Mouse (Mus musculus): ENCODE data around the gene Ccser2. TPM values are rescaled to one million over a fixed set of nuclear protein-coding genes. Genes with fewer than 3 reads are reported as not detected.

The Ccser2 gene
- polyA plus RNA-seq, 1 experiment from 2014 or later = 59.8 TPM

- Histone ChIP-seq H3K9me3 (replicated peaks) (no peaks in the 10 kb centered on the region), H3K4me3 (no peak overlapping the region), H3K27me3 (no peaks in the 10 kb centered on the region), H3K4me2 (no peak overlapping the region), H3K4me1 (replicated peaks) (peaks cover 7% of the 10 kb centered on the region), H3K9ac (no peak overlapping the region), H3K27ac (no peak overlapping the region), H3K36me3 (no peaks in the 10 kb centered on the region)
- no peak for ATAC-seq (replicated peaks; ENCODE audit: insufficient number of reproducible peaks, insufficient read depth, low FRiP score, low read depth)
- 72% methylated on average over 4 of the region's 4 CpGs for WGBS
Measured at GRCm38 (mm10) chr14:36971211-36971610, 2.6 kb upstream of the Ccser2 start.

DNA sequence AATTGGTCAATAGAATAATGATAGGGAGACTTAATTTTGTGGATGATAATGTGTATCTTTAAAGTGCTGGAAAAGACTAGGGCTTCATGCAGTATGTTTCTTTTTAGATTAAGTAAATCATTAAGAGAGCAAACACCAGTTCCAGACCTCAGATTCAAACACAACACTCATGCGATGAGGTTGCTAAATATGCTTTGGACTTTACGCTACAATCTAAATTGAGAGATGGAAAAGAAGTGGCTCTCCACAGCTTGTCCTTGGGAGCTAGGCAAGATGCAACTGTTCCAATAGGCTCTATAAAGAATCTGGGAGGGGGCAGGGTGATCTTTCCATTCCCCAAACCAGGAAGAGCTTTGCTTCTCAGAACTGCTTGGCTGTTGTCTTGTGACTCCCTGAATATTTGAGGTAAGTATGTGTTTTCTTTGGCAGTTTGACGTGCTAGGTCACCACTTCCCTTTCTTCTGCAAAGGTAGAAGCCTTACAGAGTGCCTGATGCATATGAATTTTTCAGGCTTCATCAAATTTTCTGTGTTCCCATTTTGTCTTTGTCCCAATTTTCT is 1.4 kb upstream of the Ccser2 start:
- 83% methylated on average over 3 of the region's 3 CpGs for WGBS
- Histone ChIP-seq H3K4me2 (no peak overlapping the region), H3K9me3 (replicated peaks) (no peaks in the 10 kb centered on the region), H3K27me3 (no peaks in the 10 kb centered on the region), H3K9ac (no peak overlapping the region), H3K4me1 (replicated peaks) (peaks cover 9% of the 10 kb centered on the region), H3K27ac (no peak overlapping the region), H3K4me3 (no peak overlapping the region), H3K36me3 (no peaks in the 10 kb centered on the region)
- no peak for ATAC-seq (replicated peaks; ENCODE audit: insufficient number of reproducible peaks, insufficient read depth, low FRiP score, low read depth)

GRCm38 (mm10) chr14:36968076-36968627 is 425 bp downstream of the Ccser2 start:
- Histone ChIP-seq H3K4me2 (peak overlapping the region; percentile 57), H3K27ac (peak overlapping the region; percentile 90), H3K36me3 (no peaks in the 10 kb centered on the region), H3K4me1 (replicated peaks) (peaks cover 9% of the 10 kb centered on the region), H3K9me3 (replicated peaks) (no peaks in the 10 kb centered on the region), H3K27me3 (no peaks in the 10 kb centered on the region), H3K4me3 (peak overlapping the region; percentile 89), H3K9ac (peak overlapping the region; percentile 94)
- peak; percentile 70 for ATAC-seq (replicated peaks; ENCODE audit: insufficient number of reproducible peaks, insufficient read depth, low FRiP score, low read depth)
- WGBS = under 1% methylated on average over 49 of the region's 49 CpGs

DNA sequence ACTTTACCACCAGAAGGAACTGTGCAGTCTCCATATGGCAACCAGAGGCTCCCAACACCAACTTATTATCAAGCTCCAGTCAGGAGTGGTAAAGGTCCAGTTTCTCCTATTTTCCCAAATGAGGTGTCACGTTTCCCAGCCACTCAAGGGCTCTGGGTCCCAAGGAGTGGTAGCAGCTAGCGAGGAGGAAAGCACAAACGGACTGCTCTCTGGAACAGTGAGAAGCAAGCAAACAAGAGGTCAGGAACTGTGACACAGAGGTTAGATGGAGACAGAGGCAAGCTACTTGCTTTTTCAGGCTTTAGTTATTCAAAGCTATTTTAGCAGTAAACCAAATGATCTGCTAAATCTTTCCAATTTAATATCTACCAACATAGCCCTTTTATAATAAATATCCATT is 3.2 kb downstream of the Ccser2 start:
- Histone ChIP-seq H3K4me3 (no peak overlapping the region), H3K9ac (no peak overlapping the region), H3K27me3 (no peaks in the 10 kb centered on the region), H3K27ac (no peak overlapping the region), H3K4me2 (no peak overlapping the region), H3K36me3 (no peaks in the 10 kb centered on the region), H3K9me3 (replicated peaks) (no peaks in the 10 kb centered on the region), H3K4me1 (replicated peaks) (peaks cover 9% of the 10 kb centered on the region)
- ATAC-seq (replicated peaks; ENCODE audit: insufficient number of reproducible peaks, insufficient read depth, low FRiP score, low read depth) = no peak
- 57% methylated on average over 3 of the region's 3 CpGs for WGBS

DNA sequence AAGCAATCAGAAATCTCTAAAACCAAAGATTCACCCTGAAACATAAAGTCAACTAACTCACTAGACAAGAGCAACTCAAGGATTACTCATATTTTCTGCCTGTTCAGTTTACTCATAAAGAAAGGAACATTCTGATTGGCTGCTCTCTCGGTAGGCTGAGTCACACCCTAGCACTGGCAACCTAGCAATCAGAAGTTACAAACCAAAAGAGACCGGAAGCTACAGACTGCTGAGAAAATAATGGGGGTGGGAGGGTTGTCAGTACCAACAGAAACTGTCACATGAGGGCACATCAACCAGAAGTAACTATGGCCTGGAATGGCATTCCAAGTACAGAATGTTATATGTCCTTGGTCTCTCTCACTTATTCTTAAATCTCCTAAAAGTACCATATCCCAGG is 6.1 kb downstream of the Ccser2 start:
- H3K4me3 ChIP-seq = no peak overlapping the region
- no peak overlapping the region for H3K27ac ChIP-seq
- peaks cover 3% of the 10 kb centered on the region; the same call in 1 of the 2 replicates for H3K4me1 ChIP-seq (replicated peaks)
- no peaks in the 10 kb centered on the region for H3K36me3 ChIP-seq
- H3K9me3 ChIP-seq (replicated peaks) = no peaks in the 10 kb centered on the region
- H3K4me2 ChIP-seq = no peak overlapping the region
- no peaks in the 10 kb centered on the region for H3K27me3 ChIP-seq
- 84% methylated on average over 2 of the region's 2 CpGs for WGBS
- ATAC-seq (replicated peaks; ENCODE audit: insufficient number of reproducible peaks, insufficient read depth, low FRiP score, low read depth) = no peak
- no peak overlapping the region for H3K9ac ChIP-seq

GRCm38 (mm10) chr14:36957719-36958118 is 10.9 kb downstream of the Ccser2 start:
- Histone ChIP-seq H3K36me3 (no peaks in the 10 kb centered on the region), H3K9ac (no peak overlapping the region), H3K27me3 (no peaks in the 10 kb centered on the region), H3K4me3 (no peak overlapping the region), H3K4me2 (no peak overlapping the region), H3K27ac (no peak overlapping the region), H3K9me3 (replicated peaks) (no peaks in the 10 kb centered on the region), H3K4me1 (replicated peaks) (peaks cover 2% of the 10 kb centered on the region)
- 85% methylated on average over 6 of the region's 6 CpGs for WGBS
- no peak for ATAC-seq (replicated peaks; ENCODE audit: insufficient number of reproducible peaks, insufficient read depth, low FRiP score, low read depth)

GRCm38 (mm10) chr14:36957261-36957660 is 11.3 kb downstream of the Ccser2 start:
- no peaks in the 10 kb centered on the region for H3K9me3 ChIP-seq (replicated peaks)
- no peak overlapping the region for H3K4me3 ChIP-seq
- no peak overlapping the region for H3K27ac ChIP-seq
- peaks cover 6% of the 10 kb centered on the region for H3K4me1 ChIP-seq (replicated peaks)
- H3K36me3 ChIP-seq = no peaks in the 10 kb centered on the region
- no peaks in the 10 kb centered on the region for H3K27me3 ChIP-seq
- H3K4me2 ChIP-seq = no peak overlapping the region
- H3K9ac ChIP-seq = no peak overlapping the region
- ATAC-seq (replicated peaks; ENCODE audit: insufficient number of reproducible peaks, insufficient read depth, low FRiP score, low read depth) = no peak
- WGBS = 70% methylated on average over 6 of the region's 6 CpGs

DNA sequence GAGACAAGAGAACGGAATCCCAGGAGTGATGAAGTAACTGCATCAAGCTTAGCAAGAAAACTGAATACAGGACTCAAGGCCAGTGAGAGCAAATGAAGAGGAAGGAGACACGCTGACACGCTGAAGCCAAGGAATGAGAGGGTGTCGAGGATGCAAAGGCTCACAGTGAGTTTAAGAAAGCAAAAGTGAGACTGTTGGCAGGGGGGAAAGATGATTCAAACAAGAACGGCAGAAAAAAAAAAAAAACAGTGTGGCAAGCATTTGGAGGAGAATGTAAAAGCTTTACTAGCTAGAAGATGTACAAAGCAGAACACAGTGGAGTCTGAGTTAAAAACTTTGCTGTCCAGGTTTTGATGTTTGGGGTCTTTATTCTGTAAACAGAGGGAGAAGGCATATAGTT is 11.9 kb downstream of the Ccser2 start:
- H3K9ac ChIP-seq = no peak overlapping the region
- ATAC-seq (replicated peaks; ENCODE audit: insufficient number of reproducible peaks, insufficient read depth, low FRiP score, low read depth) = no peak
- WGBS = 59% methylated on average over 5 of the region's 5 CpGs
- H3K4me1 ChIP-seq (replicated peaks) = peaks cover 7% of the 10 kb centered on the region
- no peak overlapping the region for H3K27ac ChIP-seq
- H3K9me3 ChIP-seq (replicated peaks) = no peaks in the 10 kb centered on the region
- H3K4me2 ChIP-seq = no peak overlapping the region
- H3K36me3 ChIP-seq = no peaks in the 10 kb centered on the region
- H3K27me3 ChIP-seq = no peaks in the 10 kb centered on the region
- H3K4me3 ChIP-seq = no peak overlapping the region

- Histone ChIP-seq H3K9me3 (replicated peaks) (no peaks in the 10 kb centered on the region), H3K27me3 (no peaks in the 10 kb centered on the region), H3K9ac (no peak overlapping the region), H3K36me3 (no peaks in the 10 kb centered on the region), H3K27ac (no peak overlapping the region), H3K4me3 (no peak overlapping the region), H3K4me1 (replicated peaks) (peaks cover 7% of the 10 kb centered on the region), H3K4me2 (no peak overlapping the region)
- no peak for ATAC-seq (replicated peaks; ENCODE audit: insufficient number of reproducible peaks, insufficient read depth, low FRiP score, low read depth)
- 66% methylated on average over 10 of the region's 10 CpGs for WGBS
Measured at GRCm38 (mm10) chr14:36952687-36953426, 15.7 kb downstream of the Ccser2 start.

- Histone ChIP-seq H3K36me3 (no peaks in the 10 kb centered on the region), H3K9me3 (replicated peaks) (no peaks in the 10 kb centered on the region), H3K4me1 (replicated peaks) (peaks cover 7% of the 10 kb centered on the region), H3K27ac (no peak overlapping the region), H3K4me3 (no peak overlapping the region), H3K27me3 (no peaks in the 10 kb centered on the region), H3K4me2 (no peak overlapping the region), H3K9ac (no peak overlapping the region)
- 28% methylated on average over 2 of the region's 2 CpGs for WGBS
- no peak for ATAC-seq (replicated peaks; ENCODE audit: insufficient number of reproducible peaks, insufficient read depth, low FRiP score, low read depth)
Measured at GRCm38 (mm10) chr14:36952142-36952541, 16.4 kb downstream of the Ccser2 start.

DNA sequence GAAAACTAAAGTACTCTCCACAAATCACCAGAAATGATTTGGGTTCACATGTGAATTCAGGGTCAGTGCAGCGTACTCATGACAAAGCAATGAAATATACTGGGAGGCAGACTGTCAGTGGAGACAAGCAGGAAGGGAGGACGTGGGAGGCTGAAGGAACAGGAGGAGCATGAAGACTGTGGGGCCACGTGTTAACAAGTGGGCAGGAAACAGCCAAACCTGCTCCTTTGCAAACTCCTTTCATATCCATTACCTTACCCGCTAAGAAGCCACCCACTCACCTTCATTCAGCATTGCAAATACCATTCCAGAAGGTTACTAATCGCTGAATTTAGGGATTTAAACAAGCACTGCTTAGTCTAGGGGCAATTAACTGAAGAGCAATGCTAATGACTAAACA is 25.9 kb downstream of the Ccser2 start:
- H3K4me3 ChIP-seq = no peak overlapping the region
- 48% methylated on average over 5 of the region's 5 CpGs for WGBS
- no peaks in the 10 kb centered on the region for H3K27me3 ChIP-seq
- H3K9ac ChIP-seq = no peak overlapping the region
- peaks cover 5% of the 10 kb centered on the region; the same call in 1 of the 2 replicates for H3K36me3 ChIP-seq
- no peaks in the 10 kb centered on the region; the same call in 1 of the 2 replicates for H3K4me1 ChIP-seq (replicated peaks)
- no peak for ATAC-seq (replicated peaks; ENCODE audit: insufficient number of reproducible peaks, insufficient read depth, low FRiP score, low read depth)
- H3K9me3 ChIP-seq (replicated peaks) = no peaks in the 10 kb centered on the region
- H3K4me2 ChIP-seq = no peak overlapping the region
- H3K27ac ChIP-seq = no peak overlapping the region
